Mouse (Mus musculus): Measurements from ENCODE around the gene Cd151. TPM values are rescaled to one million over a fixed set of nuclear protein-coding genes. Genes with fewer than 3 reads are reported as not detected.
"Not testable (repeated sequence)": the region's sequence is repeated elsewhere in the genome, so short reads cannot be mapped to it uniquely, and the experiment has no call there.

The Cd151 gene
- total RNA-seq, 2 experiments from 2014 or later, result 184 to 198 TPM

DNA sequence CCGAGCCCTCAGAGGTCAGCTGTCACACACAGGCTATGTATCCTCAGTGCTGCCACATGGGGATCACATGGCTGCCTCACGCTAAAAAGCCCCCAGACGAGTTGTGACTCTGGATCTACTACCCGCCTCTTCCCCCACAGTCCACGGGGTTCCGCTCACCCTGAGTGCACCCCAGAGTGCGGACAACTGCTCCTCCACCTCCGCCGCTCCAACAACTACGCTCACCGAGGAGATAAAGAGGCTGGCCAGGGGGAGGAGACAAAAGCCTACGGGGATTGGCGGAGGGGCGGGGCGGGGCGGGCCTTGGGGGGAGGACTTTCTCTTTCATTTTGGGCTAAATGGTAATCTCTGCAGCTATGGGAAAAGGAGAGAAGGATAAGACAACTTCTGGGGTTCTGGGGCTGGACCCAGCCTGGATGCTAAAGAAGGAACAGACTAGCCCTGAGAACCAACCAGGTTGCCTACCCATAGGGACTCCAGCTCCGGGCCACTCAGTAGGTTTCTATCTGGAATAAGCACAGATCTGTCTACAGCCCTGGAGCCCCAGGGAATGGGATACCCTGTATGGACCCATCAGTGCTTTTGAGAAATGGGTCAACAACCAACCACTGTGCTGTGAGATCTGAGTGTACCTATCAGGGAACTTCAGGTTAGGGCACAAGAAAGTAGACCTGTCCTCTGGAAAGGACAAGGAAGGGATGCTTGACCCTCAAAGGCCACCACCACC lies 31.9 kb upstream of the Cd151 start:
- peak; percentile 82 for DNase-seq

DNA sequence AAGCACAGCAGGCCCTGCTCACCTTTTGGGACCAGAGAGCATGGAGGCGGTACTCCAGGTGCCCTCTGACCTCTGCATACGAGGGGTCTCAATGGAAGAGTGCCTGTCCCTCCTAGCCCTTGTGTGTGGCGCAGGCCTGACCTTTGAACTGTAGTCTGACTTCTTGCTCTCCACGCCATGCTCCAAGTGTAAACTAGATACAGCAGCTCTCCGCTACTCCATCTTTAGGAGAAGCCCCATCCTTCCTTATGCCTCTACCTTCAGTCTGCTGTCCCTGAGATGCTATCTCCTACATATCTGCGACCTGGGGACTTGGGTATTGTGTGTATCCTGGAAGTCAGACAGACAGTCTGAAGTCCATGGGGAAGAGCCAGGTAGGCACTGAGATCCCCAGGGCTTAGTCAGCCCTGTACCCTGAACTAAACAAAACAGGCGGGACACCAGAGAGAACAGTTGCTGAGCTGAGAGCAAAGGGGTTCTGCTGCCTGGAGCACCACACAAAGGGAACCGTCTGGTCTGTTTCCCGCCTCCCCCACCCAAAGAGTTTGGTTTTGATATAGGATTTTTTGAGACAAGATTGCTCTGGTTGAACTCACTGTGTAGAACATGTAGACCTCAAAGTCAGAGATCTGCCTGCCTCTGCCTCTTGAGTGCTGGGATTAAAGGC lies 31.2 kb upstream of the Cd151 start:
- DNase-seq, result no peak

DNA sequence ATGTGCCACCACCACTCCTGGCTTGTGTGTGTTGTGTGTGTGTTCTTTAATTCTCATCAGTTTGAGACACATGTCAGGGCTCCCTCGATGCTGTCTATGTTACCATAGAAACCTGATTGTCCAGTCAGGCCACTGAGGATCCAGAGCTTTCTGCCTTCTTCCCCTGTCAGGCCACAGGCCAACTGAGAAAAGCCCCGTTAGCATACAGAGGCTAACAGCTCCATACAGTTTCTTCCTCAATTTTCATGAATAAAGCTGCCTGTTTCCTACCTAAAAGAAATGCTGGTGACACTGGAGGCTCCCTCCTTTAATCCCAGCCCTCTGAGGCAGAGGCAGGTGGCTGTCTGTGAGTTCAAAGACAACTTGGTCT lies 30.7 kb upstream of the Cd151 start:
- no peak for DNase-seq

DNA sequence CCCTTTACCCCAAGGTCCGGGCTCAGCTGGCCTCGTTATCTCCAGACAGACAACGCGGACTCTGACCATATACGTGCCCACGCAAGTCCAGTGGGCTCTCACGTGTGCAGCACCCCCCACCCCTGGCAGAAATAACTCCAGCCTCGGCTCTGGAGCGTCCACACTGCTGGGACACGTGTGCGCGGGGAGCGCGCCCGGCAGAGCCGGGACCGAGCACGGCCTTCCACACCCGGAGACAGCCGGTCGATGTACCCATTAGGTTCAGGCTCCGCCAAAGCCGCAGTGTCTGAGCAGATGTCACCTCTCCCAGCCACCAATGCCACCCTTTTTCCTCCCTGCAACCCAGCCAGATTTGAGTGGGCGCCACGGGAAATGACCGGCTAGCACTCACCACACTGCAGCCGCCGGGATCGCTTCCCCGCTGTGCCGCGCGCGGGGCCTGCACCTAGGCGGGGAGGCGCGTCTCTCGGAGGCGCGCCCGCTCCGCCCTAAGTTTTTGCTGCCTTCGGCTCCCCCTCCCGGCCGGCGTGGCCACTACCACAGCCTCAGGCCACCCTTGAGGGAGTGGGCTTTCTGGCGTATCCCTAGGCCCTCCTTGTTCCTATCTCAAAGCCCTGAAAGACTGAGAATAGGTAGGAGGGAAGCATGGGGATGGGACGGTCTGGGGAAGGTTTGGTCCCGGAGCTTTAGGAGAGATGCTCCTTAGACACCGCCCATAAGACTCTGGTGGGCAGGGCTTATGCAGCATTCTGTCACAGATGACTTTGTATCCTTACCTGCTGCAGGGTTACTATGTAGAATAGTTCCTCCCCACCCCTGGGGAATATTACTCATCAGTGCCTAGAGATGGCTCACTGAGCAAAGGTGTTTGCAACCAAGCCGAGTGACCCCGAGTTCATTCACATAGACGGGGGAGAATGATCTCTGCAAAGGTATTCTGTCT lies 29.7 kb upstream of the Cd151 start, which contains the start of gene Slc25a22:
Gene Slc25a22 (minus strand): TSS at position 715 of the 943 bp plus-strand sequence.
- DNase-seq, result peak; percentile 90

DNA sequence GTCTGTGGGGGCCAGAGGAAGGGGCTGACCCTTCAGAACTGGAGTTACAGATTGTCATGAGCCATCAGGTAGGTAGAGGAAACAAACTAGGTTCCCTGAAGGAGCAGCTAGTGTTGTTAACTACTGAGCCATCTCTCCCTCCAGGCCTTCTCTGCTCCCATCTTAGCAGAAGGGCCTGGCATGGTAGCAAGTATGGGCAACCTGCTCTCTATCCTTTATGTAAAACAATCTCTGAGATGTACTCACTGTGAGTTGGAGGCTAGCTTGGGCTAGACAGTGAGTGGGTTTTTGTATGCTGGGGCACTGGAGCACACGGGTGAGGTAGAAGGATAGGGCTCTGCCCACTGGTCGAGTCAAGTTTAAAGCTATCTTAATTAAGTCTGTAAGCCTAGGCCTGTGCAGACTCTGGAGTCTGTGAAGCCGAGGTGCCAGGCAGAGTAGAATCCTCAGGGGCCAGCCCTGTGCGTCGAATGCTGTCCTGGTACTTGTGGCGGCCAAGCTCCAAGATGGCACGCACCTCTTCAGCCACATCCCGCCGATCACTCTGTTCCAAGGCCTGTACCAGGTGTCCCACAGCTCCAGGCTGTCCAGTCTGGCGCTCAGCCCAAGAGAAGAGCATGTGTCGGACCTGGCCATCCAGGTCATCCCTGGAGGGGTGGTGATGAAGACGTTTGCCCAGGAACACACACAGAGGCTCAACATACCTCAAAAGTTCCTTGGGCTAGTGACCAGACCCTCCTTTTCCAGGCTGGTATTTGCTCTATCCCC lies 28.8 kb upstream of the Cd151 start:
- no peak for DNase-seq

DNA sequence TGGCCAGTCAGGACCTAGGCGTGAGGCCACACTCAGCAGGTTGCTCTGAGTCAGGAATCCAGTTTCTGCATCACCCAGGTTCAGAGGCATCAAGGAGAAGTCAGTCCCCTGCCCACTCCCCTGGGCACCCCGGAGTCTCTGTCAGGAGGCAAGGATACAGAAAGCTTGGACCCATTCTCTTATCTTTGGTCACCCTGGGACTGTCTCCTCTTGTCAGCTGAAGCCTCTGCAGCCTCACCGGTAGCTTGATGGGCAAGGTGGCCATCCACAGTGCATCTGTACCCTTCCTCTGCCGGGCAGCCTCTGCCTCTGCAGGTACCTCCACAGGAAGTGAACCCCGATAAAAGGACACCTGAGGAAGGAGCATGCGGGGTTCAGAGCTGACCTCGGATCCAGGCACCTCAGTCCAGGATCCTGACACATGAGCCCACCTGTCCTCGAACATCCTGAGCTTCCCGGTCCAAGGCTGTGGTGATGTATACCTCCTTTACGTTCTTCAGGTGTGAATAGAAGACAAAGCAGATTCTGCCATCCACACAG lies 28.0 kb upstream of the Cd151 start:
- no peak for DNase-seq

DNA sequence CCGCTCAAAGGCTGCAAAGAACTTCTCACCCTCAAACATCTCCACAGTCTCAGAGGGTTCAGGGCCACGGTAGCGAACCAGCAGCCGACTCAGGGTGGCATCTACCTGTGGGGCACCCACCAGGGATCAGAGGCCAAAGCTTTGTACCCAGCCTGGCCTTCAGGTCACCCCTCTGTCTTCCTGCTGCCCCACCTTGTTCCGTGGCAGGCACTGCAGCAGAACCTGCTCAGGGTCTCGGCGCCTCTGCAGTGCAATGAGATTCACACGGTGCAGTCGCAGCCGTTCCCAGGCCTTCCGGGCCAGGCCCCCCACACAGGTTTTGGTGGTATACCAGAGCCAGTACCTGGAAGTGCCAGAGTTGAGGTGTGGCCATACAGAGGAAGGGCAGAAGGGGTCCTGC lies 27.4 kb upstream of the Cd151 start:
- DNase-seq, result no peak

DNA sequence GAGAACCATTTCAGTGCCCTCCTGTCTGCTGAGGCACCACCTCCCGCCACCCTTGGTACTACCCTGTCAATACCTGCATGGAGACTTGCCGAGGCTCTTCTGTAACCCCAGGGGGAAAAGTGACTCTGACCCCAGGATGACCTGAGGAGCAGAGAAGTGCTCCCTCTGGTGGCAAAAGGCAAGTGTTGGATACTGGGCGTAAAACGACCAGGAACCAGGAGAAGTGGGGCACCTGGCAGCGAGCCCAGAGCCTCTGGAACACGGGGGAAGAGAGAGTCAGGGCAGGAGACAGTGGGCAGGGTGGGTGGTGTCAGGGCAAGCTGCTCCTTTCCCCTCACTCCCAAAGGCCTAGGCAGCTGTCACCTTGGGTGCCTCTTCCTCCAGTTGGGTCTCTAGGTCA lies 26.6 kb upstream of the Cd151 start:
- DNase-seq, result peak; percentile 78

DNA sequence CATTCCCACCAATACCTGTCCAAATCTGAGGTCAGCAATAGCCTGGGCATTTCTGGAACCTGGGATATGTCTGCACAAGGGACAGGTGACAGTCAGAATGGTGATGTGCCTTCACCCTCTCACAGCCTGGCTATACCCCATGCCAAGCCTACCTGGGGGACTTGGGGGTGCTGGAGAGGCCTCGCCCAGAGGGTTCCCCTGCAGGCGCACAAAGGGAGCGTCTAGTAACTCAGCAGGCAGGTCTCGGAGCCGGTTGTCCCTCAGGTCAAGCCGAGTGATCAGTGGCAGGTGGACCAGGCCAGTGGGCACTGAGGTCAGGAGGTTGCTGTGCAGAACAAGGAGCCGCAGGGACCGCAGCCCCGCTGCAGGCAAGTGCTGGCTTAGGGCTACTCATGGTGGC lies 25.7 kb upstream of the Cd151 start:
- DNase-seq, result no peak

DNA sequence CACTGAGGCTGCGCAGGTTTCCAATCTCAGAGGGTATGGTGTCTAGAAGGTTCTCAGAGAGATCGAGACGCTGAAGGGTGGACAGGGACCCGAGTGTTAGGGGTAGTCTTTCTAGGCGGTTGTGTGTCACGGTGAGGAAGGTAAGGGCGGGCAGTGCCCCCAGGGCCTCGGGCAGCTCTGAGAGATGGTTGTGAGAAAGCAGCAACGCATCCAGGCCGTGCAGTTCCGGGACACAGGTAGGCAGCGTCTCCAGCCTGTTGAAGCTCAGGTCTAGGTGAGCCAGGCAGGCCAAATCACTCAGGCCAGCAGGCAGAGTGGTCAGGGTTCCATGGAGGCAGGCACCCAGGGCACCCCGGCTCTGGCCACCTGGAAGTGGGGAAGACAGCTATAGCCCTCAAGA lies 25.0 kb upstream of the Cd151 start:
- no peak for DNase-seq

DNA sequence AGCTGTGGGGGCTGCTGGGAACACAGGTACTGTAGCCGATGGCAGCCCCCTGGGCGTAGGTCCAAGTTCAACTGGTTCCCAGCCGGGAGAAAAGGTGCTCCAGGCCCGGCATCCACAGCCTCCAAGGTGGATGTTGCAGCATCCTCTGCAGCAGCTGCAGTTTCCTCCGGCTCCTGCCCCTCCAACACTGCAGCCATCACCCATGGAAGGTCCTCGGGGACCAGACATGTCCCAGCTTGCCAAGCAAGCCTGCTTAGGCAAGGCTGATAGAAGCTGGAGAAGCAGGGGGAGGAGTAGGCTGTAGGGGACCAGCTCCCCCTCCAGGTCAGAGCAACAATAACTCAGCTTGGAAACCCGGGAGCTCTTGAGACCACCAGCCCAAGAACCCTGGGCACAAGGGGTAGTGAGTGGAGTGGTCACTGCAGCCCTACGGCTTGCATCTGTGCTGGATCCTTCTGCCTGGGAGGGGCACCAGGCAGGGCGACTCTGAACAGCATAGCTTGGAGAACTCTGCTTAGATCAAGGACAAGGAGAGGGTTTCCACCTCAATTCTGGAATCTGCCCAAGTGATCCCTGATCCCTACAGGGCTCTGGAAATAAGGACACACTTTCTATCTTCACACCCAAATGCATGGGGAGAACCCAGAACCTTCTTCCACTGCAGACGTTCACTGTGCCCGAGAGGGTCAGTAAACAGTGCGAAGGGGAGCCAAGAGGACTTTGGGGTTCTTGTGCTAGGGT lies 23.9 kb upstream of the Cd151 start:
- DNase-seq, result peak; percentile 52

DNA sequence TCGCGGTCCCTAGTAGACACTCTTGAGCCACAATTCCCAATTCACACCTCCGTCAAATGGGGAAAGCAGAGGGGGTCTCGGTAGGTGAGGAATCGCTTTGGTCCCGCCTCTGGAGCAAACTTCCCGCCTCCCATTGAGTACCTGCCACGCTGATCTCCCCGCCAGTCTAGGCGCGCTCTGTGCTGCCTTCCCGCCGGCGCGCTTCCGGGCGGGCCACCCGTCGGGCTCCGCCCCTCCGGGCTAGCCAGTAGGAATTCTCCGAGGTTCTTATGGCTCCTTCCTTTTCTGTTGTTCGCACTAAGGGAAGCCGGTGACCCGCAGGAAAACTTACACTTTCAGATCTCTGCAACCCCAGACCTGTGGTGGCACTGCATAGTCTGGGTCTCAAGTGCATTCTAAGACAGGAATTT lies 23.4 kb upstream of the Cd151 start, which contains the start of gene Pidd1:
Gene Pidd1 (minus strand): TSS at position 198 of the 410 bp plus-strand sequence.
- DNase-seq, result peak; percentile 85

DNA sequence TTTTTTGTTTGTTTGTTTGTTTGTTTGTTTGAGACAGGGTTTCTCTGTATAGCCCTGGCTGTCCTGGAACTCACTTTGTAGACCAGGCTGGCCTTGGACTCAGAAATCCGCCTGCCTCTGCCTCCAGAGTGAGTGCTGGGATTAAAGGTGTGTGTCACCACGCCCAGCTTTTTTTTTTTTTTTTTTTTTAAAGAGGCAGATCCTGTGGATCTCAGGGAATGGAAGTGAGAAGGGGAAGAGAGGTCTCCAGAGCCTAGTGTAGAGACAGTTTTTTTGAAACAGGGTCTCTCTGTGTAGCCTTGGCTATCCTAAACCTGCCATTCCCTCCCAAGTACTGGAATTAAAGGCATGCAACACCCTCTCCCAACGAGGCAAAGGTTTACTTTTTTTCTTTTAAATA lies 20.8 kb upstream of the Cd151 start:
- DNase-seq, result not testable (repeated sequence)

DNA sequence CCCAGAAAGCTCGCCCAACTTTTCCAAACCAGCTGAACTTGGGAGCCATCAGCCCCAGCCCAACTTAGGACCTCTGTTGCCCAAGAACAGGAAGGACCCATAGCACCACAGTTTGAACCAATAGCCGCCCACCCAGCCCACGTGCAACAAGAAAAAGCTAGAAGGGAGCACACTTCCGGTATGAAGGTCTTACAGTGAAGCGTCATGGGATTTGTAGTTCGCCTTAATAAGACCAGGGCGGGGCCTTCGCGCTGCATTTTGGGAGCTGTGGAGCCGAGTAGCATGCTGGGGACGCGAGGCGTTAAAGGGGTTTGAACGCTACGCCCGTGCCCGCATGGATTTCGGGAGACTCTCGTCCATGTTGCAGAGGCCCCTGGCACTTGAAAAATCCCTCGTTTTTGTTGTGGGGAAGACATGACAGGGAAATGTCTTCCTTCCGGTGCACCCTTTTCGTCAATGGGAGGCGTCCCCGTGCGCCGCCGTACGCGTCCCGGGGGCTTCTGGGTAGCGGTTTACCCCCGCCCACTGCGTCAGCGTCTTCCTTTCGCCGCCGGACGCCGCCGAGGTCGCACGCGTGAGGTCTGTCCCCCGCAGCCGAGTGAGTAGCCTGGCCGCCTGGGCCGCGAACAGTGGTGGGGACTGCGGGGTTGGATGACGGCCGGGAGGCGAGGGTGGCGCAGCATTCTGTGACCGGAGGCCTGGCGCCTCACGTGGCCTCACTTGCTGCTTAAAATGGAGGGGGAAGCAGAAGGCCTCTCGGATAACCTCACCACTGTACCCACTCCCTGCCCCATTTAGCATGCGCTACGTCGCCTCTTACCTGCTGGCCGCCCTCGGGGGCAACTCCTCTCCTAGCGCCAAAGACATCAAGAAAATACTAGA lies 19.8 kb upstream of the Cd151 start, which contains the start of gene Rplp2:
Gene Rplp2 (plus strand): TSS at position 261 of the 882 bp plus-strand sequence.
- peak; percentile 96 for DNase-seq

DNA sequence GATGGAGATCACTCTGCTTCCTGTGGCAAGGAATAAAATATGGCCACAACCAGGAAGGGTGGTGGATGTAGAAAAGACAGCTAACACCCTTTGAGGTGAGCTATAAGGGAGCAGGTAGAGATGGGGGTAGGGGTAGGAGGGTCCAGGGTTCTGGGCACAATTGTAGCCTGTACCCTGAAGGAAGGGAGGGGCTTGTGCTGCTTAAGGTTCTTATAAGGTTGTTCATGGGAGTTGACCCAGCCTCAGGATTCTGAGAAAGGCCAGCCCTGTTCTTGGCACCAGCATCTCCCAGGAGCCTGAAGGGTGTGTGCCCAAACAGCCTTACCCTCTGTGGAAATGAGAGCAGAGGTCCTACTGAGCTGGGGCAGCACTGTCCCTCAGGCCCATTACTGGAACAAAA lies 15.3 kb upstream of the Cd151 start:
- peak; percentile 65 for DNase-seq

DNA sequence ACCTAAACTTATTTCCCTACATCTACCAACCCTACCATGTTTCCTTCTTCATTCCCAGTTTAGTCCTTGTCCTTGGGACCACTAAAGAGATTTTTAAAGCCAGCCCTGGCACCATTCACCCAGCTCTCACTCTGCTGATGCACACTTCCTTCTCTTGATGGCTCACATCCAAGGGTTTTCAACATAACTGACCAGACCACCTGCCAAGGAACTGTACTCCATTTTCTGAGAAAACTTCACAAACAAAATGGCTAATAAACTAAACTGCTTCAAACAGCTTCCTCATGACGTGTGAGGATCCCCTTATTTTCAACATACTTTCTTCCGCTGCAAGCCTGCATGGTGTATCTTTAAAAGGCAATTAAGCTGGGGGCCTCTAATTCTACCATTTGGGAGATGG lies 13.6 kb upstream of the Cd151 start:
- DNase-seq, result peak; percentile 16

DNA sequence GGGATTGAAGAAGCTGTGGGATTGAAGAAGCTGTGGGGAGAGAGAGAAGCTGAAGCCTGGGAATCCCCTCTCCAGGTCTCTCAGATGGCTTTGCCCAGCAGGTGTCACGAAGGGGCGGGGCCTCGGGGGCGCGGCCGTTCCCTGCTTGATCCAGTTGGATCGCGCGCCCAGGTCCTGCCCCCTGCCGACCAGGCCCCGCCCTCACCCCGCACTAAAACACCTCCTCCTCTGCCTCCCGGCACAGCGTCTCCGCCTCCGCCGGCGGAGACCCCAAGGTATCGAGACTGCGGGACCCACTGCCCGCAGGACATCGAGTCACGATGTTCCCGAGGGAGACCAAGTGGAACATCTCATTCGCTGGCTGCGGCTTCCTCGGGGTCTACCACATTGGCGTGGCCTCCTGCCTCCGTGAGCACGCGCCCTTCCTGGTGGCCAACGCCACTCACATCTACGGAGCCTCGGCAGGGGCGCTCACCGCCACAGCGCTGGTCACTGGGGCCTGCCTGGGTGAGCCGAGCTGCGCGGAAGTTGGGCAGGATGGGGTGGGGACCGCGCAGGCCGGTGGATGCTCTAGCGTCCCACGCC lies 12.1 kb upstream of the Cd151 start, which contains the start of gene Pnpla2:
Gene Pnpla2 (plus strand): TSS at position 232 of the 585 bp plus-strand sequence.
- peak; percentile 98 for DNase-seq

DNA sequence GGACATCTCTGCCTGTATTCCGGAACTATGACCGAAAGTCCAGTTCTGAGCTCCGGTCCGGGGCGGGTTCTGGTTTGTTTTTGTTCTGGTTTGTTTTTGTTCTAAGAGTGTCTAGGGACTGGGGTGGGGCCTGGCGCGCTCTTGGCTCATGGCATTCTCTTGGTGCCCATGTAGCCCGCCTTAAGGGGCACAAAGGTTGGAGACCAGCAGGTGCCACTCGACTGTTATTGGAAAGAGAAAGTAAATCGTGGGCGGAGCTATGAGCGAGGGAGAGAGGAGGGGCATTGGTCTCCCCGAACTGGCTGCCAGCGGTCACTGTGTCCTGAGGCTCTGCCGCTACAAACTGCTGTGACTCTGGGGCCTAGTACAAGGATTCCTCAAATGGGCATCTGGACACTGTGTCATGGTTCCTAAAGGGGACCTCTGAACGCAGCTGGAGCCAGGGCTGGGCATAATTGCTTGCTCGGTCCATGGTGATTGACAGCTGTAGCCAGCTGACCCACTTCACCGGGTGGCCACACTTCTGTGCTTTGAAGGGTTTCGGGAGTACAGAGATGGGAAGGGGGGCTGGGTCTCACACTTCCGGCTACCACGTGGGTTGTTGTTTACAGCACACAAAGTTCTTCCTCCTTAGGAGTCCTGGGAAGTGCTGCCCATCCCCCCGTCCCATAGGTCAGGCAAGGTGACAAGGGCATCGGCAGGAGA lies 11.4 kb upstream of the Cd151 start:
- peak; percentile 85 for DNase-seq

DNA sequence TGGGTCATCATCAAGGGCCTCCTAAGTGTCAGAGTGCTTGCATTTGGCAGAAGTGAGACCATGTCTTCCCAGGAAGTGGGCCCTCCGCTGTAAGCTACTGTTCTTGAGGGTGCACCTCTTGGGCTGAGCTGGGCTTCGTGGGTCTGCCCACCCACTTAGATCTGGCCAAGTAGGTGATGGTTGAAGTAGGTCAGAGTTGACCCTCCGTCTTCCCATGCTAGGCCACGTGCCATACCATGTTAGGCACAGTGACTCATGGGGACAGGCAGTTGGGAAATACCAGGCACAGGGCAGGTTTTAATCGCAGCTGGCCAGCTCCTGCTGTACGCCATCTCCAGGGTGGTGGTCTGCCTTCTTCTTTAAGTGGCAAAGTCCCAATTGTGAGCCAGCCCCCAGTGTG lies 10.5 kb upstream of the Cd151 start:
- DNase-seq, result peak; percentile 75
